Mouse (Mus musculus) heart, adult 8-10 months (tissue): ENCODE results near the gene Rbfox1. TPM values are rescaled to one million over a fixed set of nuclear protein-coding genes. Genes with fewer than 3 reads are reported as not detected.

Experiments
- DNase-seq: peaks from one replicate; pipeline ENCODE4 v3.0.0; 2022; ENCODE audit warnings: low spot score
- total RNA-seq, 4 experiments: library from RNA; stranded (reverse); gene quantifications; 2 replicates each; pipeline ENCODE4 v1.2.4; 2022

Gene Rbfox1
- total RNA-seq, 4 experiments from 2014 or later = 56.3 to 71.2 (median 62.0) TPM

DNA sequence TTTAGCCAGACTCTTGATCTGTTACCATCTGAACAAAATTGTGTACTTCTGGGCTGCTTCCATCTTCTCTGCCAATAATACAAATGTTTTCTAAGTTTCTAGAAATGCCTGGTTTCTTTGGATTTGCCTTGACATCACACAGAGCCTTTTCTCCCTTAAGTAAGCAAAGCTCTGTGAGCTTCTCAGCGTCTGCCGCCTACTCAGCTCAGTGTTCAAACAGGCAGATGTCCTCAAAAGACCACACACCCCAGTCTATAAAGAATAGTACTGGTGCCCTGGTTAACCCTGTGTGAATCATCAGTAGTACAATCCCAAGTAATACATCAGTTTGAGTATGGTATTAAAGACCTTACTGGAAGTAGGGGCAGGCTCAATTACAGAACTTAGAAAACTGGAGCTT is 1322.4 kb downstream of the Rbfox1 start:
- DNase-seq = no peak

DNA sequence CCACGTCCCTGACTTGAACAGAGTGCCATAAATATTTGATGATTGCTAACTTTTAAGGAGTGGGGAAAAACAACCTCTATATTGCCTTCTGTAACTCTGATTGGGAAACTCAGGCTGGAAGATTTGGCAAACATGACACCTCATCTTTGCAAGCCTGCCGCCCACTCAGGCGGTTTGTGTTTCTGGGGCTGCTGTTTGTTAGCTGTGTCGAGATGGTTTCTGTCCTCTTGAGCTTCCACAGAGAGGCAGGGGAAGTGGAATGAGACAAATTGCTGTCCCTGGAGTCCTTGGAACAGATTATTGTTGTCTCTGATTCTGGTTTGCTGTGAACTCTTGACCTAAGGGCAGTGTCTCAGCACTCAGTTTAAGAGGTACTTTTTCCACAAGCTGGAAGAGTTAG is 1327.6 kb downstream of the Rbfox1 start:
- no peak for DNase-seq

DNA sequence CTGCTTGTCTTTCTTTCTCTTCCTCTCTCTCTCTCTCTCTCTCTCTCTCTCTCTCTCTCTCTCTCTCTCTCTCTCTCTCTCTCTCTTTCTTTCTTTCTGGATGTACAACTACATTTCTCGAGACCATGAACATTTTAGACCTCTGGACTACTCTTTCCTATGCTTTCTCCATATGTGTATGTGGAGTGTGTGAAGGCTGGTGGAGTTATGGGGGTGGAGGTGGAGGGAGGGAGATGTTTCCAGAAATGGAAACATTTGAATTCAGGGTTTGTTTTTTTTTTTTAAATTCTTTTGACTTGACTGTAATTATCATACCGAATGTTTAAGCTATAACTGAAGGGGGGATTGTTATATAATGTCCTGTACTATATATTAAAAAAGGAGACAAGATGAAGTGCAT is 1338.1 kb downstream of the Rbfox1 start:
- DNase-seq = no peak

DNA sequence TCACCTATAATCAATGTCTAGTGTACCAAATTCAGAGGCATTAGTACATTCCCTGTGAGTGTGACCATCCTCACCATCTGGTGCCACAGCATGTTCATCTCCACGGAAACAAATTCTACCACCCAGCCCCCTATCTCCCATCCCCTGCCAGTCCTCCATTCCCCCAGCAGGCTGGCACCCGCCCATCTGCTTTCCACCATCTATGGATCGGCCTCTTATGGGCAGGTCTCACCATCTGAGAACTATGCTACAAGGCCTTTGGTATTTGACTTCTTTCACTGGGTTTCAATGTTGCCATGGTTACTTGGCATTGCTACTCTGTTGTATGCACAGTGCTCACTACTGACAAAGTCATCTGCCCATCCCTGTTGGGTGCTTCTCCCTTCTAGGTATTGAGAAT is 1340.8 kb downstream of the Rbfox1 start:
- no peak for DNase-seq

DNA sequence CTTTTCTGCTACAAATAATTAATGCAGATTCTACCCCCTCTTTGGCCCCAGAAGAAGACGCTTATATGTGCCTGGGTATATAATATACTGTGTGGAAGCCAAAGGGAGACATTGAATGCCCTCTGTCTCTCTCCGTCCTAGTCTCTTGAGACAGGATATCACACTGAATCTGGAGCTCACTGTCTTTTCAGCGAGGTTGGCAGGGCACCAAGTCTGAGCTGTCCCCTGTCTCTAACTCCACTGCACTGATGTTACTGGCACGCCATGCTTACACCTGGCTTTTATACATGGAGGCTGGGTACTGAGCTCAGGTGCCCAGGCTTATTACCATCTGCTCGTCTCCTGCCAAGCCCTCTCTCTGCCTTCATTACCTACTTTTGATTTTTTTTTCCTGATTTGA is 1343.1 kb downstream of the Rbfox1 start:
- DNase-seq = no peak

DNA sequence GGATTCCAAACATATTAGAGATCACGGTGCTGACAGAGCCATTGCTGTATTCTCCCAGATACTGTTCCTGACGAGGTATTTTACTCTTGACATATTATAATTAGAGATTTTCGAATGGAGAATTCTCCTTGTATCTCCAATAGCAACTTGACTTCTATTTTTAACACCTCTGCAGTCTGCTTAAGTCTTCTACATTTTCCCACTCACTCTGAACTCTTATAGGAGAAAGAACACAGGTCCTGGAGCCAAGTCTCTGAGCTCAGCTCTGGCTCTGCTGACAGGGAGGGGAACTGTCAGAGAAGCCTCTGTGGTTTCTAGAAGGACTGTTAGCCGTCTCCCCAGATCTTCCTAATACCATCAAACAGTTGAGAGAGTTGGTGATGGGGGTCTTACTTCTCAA is 1344.1 kb downstream of the Rbfox1 start:
- no peak for DNase-seq

DNA sequence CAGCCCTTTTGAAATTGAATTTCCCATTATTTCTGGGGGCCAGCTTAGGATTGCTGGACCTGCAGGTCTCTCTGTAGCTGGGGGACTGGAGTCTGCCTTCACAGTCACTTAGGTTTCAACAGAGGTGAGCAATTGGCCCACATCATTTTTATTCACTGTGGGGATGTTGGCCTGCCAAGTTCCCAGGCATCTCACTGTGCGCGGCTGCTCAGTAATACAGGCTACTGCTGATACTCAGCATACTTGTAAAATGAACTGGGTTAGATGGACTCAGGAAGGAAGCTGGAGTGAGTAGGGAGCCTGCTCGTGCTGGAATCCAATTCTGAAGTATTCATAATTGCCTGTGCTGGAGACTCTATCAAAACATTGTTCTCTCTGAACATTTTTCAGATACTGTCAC is 1356.5 kb downstream of the Rbfox1 start:
- DNase-seq = no peak

DNA sequence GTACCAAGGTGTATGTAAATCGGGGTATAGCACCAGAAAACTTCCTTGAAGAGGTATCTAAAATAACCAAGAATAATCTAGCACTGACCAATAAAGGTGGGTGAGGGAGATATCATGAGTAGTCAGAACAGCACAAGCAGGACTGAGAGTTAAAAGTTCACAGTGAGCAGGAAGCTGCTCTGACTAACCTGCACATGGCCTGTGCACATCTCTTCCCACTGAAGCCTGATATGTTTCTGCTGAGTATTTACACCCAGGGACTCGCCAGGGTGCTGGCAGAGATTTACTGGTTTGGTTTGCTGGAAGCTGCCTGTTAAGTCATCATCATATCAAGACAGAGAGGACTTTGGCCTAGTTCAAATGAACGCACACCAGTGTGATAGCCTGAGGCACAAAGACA is 1357.3 kb downstream of the Rbfox1 start:
- no peak for DNase-seq

DNA sequence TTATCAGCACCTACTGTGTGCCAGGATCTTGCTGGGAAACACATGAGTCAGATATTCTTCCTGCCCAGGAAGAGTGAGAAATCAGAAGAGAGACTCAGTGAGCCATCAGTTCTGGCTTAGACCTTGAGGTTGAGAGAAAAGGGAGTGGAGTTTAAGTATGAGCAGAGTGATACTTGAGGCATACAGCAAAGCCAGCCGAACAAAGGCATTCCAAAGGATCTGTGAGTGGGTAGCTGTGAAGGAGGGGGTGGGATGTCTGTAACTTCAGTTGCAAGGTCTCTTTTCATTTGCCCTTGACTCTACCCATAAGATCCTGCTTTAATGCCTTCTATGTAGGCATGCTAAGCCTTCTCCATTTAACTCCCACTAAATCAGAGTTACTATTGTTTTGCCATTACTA is 1359.2 kb downstream of the Rbfox1 start:
- no peak for DNase-seq

DNA sequence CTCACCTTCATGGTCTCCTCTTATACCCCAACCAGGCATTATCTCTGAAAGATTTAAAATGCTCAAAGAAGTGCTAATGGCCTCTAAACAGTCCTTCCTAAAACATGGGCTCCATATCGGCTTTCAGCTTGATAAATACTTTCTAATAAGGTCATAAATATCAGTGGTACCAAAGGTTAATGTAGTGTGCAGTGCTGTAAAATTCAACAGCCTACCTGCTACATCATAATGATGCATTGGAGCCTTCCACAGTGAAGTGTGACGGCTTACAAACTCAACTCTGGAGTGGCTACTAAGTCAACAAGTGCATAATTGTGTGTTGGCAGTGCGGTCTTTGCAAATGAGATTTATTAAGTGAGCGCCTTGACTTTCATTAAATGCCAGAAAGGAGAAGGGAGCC is 1366.5 kb downstream of the Rbfox1 start:
- DNase-seq = no peak

DNA sequence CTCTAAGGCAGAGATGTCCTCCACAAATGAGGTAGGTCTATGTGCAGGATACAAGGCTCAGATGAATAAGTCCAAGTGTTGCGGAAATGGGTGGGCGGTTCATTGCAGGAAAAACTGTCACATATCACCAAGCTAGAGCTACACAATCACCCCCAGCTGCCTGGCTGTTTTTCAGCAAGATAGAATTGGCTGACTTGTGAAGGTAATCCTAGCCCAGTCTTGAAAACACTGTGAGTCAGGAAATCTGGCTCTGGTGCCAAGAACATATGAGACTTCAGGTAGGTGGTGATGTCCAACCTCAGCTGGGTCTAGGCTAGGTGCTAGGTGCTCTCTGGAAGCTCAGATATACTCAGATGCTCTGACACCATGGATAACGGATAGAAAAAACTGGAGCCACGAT is 1372.2 kb downstream of the Rbfox1 start:
- no peak for DNase-seq

DNA sequence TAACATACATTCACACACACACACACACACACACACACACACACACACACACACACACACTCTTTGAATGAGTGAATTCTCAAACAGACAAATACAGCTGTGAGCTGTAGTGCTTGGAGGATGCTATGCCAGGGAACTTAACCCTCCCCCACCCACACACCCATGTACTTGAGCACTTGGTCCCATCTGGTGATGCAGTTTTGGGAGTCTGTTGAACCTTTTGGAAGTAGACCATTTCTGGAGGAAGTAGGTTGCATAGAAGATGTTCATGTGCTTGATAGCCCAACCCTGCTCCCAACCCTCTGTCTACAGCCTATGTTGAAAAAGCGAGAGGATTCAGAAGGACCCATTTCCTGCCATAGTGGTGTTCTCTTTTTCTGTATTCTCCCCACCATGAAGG is 1378.1 kb downstream of the Rbfox1 start:
- no peak for DNase-seq

DNA sequence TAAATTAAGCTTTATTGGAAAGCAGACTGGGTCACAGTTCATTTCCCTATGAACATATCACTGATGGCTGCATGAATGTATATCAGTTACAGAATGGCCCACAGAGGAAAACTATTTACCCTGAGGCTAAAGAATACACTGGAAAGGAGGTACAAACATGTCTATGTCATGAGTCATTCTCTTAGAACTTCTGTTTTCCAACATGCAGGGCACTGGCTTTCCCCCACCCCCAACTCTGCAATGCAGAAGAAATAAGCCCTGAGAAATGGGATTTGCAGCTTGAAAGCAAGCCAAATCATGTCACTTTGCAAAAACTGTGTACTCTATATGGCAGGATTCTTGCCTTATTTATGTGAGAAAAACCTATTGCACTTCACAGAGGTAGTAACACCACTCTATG is 1380.6 kb downstream of the Rbfox1 start:
- DNase-seq = no peak

DNA sequence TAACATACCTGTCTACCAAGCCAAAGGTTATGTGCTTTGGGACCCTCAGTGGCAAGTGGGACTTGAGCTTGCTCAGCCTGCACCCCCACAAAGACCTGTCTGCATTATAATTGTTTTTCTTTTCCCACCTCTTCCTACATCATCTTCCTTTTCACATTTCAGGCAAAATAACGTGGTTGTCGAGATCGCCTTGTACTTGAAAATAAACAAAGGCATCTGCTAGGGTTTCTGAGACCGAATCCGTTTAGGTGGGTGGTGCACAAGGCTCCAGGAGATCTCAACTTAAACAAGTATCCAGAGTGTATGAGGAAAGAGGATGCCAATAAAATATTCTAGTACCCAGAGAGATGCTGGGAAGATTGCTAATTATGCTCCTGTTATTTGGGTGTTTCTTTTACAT is 1390.3 kb downstream of the Rbfox1 start:
- no peak for DNase-seq

DNA sequence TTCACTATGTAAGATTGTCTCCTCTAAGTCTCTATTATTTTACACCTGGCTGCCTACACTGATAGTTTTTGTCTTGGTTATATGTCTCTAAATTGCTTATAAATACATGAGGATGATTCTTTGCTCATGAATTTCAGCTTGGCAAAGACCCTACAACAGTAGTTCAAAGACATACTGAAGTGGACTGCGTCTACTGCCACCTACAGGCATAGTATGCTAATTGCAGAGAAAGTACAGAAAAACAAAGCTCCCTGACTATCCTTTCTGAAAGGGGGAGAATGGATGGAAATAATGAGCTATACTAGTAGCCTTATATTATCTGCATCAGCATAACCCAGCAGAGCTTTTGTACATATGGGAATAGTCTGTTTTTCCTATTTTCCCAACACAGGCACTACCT is 1390.7 kb downstream of the Rbfox1 start:
- DNase-seq = no peak

DNA sequence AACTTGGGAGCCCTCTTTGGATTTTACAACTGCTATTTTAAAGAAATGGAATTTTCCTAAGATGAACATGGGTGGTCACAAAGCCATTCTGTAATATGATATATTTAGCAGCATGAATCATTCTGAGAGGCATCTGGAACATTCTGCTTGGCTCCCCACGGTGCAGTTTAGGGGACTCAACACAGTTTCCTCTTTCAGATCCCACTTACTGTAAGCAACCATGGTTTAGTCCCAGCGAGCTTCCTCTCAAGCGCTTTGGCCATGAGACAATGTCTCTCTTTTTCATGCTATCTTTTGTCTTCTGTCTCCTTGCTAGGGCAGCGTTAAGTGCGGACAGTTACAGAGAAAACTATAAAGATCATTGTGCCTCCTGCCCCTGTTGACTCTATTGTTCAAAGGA is 1394.4 kb downstream of the Rbfox1 start:
- peak; percentile 57 for DNase-seq

DNA sequence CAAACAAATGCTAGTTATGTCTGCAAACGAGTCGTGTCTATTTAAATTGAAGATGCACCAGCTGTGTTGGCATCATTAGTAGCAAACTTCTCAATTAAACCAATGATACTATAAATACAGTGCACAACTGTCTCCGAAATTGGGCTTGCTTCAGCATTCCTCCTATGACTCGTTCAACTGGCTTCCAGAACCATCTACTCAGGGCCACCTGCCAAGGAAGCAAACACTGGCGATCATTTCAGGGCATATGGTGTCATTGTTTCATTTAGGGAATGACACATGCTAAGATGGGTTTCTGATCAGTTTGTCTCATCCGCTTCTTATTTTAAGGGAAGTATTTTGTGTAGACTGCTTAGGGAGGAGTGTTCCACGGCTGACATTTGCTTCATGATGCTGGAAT is 1397.1 kb downstream of the Rbfox1 start:
- peak; percentile 44 for DNase-seq

DNA sequence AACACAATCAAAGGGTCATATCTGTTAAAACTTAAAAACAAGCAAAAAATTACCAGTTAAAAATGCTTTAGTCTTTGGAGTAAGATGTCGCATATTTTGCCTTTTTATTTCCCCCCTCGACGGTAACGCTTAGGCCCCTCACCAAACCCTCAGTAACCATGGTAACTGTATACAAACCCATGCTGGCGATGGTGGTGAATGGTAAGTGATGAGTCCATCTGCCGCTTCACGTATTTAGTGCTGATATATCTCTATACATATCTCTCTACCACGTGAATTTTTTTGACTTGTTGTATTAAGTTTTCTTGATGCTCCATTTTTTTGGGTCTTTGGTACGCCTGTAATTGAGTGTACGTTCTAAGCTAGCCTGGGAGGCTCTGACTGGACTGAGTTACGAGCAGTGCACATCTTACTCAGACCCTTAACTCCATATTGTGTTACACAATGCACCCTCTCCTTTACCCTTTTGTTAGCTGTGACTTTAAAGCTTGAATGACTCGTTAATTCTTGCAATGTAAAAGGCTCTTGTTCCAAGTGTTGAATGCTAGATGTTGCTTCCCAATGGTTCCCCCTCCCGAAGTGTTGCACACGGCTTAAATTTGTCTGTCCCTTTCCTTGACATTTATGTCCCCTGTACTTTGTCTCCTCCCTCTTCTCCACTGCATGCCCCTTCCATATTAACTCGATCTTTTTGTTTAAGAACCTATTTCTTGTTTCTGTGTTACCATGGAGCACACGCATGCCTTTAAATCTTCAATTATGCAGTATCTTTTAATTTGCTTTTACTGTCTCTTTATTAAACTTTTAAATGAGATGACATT is 1408.0 kb downstream of the Rbfox1 start:
- DNase-seq = no peak

DNA sequence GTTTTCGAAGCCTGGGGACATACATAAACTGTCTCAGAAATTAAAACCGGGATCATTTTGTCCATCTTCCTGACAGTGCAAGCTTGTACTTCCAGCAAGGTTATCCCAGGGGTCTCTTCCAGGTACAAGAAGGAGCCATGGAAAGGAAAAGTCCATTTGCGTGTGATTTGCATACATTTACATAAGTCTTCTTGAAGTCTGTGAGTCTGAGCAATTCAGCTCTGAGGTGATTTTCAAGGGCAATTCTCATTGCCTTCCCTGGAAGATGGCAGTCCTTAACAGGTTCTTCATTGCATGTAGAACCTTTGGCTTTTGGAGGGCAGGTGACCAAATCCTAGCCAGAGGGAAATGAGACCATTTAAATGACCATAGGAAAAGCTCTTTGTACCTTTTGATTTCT is 1417.3 kb downstream of the Rbfox1 start:
- no peak for DNase-seq

DNA sequence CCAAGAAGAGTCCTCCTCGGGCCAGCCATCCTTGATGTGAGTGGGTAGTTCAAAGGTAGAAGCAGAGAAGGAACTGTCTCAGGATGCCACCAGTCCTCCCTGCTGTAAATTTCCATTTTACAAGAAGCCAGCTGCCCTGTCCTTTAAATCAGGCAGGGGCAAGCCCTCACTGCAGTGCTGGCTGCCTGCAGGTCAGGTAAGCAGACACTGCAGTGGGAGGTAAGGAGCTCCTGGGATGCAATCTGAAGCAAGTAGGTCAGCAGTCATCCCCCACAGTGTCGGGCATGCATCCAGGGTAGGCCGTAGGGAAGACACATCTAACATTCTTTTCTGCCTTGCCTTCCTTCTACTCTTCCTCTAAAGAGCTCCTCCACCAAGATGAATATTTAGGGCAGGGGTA is 1444.0 kb downstream of the Rbfox1 start:
- DNase-seq = no peak

DNA sequence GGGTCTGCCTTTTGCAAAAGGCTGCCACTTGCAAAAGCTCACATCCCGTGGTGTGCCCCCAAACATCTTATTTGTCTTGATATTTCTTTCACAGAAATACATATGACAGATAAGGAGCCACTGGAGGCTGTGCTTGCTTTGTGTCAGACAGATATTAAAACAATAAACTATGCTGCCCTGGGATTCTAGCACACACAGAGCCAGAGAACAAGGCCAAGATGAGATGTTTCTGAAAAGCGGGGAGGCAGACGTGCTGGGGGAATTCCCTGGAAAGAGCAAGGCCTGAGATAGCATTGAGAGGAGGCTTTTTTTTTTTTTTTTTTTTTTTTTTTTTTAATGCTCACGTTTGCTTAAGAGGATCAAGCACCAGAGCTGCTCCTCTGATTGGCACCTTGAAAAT is 1456.0 kb downstream of the Rbfox1 start:
- DNase-seq = no peak

DNA sequence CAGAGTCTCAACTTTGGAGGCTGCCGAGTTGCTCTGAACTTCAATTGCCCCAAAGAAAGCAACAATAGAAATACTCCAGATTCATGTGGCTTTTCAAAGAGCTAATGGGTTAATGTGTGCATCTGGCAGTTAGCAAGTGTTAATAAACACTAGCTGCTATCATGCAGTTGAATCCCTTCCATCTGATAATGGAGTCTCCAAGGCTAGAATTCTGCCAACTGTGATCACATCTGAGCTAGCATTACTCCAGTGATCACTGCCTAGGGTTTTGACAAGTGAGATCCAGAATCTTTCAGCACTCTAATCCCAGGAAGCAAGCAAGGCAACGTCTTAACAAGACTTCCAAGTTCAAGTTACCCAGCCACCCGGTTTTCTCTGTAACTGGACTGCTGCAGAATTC is 1460.1 kb downstream of the Rbfox1 start:
- no peak for DNase-seq

DNA sequence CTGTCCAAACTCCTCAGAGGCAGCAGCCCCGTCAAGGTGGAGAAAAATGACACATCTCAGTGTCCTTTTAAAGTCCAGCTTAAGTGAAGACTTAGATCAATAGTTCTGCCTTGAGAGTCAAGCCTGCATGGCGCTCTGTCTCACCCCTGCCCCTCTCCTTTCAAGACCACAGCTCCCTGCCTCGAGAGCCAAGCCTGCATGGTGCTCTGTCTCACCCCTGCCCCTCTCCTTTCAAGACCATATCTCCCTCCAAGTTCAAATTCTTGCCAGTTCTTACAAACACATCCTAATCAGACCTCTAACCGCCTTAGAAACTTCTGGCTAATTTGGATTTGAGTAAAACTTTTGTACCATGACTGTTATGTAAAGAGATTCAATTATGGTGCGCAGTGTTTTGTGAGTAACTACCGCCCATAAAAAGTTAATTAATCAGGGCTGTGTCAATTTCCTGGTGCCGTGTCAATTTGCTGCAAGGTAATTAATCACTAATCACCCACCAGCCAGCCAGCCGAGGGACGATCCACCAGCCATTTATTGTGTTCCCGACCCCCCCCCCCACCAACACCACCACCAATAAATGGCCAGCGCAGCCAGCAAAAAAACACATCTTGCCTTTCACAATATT is 1461.0 kb downstream of the Rbfox1 start:
- DNase-seq = no peak
